Mouse (Mus musculus) ES-Bruce4 (cell line): Measurements from ENCODE around the gene Dnah8.

Experiments
- CTCF ChIP-seq: IDR thresholded peaks from one replicate; pipeline ENCODE4 v1.8.1; 2011; ENCODE audit warnings: low read depth, low read length
- EP300 ChIP-seq: IDR thresholded peaks from 2 replicates; pipeline ENCODE4 v1.6.1; 2011; ENCODE audit warnings: low read depth, low read length; ENCODE audit not compliant: insufficient read depth
- POLR2A ChIP-seq: IDR thresholded peaks from one replicate; pipeline ENCODE4 v1.8.1; 2011; ENCODE audit warnings: low read length; ENCODE audit not compliant: insufficient read depth

- no peak for TF ChIP-seq POLR2A
- no peak for TF ChIP-seq CTCF
- TF ChIP-seq EP300 = no peak
Observed at GRCm38 (mm10) chr17:30604296-30604695, 19.9 kb upstream of the Dnah8 start.
